Mouse (Mus musculus): Measurements from ENCODE around the gene Dync1h1.
"Not testable (repeated sequence)": the region's sequence is repeated elsewhere in the genome, so short reads cannot be mapped to it uniquely, and the experiment has no call there.

GRCm38 (mm10) chr12:110693378-110693777 lies 92.1 kb downstream of the Dync1h1 start:
- not testable (repeated sequence) for TF ChIP-seq CTCF (IDR thresholded peaks at IDR 0.05; ENCODE audit: control insufficient read depth, insufficient read depth, insufficient read length); MAX (IDR thresholded peaks at IDR 0.05)
